Mouse (Mus musculus) thymus, postnatal 10 days (tissue): ENCODE results near the gene Eno1.
A peak's percentile ranks its signal among the peaks of the same experiment; 100 is the strongest.

Experiments used
- DNase-seq, 2 experiments: peaks; one replicate each; pipeline ENCODE4 v3.0.0; 2021; ENCODE audit warnings: low spot score in 2 of 2

The Eno1 gene

DNA sequence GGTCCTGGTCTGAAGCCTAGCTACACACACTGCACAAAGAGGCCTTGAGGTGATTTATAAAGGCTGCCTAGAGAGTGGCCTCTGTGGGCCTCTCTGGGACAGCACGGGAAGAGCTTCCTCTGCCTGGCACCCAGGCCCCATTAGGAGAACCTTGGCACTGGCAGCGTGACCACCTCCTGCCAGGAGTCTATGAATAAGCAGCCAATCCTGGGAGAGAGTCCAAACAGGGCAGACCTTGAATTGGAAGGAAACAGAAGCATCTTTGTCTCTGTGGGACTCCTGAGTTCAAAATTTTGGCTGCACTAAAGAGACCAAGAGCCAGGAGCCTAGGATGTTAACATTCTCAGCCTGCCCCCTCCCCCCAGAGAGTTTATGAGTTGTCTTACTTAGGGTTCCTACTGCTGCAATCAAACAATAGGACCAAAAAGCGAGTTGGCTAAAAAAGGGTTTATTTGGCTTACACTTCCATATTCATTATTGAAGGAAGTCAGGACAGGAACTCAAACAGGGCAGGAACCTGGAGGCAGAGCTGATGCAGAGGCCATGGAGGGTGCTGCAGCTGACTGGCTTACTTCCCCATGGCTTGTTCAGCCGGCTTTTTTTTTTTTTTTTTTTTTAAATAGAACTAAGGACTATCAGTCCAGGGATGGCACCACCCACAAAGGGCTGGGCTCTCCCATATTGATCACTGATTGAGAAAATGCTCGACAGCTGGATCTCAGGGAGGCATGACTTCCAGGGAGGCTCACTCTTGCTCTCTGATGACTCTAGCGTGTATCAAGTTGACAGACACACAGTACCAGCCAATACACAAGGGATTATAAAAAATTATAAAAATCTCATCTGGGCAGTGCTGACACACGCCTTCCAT, 9.5 kb upstream of the Eno1 start:
- DNase-seq, result no peak

- DNase-seq, result no peak
Observed at GRCm38 (mm10) chr4:150228581-150229348, 7.8 kb upstream of the Eno1 start.

DNA sequence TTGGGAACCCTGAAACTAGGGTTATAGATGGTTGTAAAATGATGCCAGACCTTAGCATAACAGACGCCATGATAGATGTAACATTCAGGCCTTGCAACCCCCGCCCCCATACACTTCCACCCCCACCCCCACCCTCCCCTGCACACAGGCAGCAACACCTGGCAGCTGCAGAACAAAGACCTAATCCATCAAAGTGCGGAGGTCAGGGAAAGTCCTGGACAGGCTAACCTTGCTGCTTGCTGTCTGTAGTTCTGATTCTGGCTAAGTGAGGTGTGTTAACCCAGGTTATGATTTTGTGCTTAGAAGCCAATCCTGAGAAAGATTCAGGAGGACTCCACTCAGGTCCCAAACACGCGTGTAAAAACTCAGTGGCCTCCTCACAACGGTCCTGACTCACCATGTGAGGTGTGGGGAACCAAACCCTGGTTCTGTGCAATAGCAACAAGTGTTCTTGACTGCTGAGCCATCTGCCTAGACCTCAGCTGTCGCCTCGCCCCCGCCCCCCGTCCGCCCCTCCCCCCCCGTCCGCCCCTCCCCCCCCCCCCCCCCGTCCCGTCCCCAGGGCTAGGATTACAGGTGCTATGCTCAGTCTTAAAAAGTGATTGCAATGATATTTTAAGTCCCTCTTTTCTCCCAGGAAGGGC, 6.7 kb upstream of the Eno1 start:
- no peak for DNase-seq

GRCm38 (mm10) chr4:150230460-150231407, 5.8 kb upstream of the Eno1 start:
- no peak for DNase-seq

DNA sequence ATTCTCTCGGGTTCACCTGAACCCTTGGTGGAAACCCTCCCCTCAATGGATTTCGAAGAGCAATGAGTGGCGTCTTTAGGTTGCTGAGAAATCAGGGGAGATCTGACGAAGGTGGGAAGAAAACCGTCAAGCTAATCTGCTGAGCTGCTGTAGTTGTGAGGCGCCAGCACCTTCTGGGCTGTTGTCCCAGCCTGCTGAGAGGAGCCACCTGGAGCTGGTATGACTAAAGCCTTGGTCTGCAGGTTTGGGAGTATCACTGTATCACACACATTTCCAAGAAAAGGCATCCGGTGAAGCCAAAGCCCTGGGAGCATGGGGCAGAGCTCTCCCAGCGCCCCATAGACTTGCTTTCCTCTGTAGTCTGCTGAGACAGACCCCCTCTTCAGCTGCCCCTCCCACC, 4.7 kb upstream of the Eno1 start:
- no peak for DNase-seq

DNA sequence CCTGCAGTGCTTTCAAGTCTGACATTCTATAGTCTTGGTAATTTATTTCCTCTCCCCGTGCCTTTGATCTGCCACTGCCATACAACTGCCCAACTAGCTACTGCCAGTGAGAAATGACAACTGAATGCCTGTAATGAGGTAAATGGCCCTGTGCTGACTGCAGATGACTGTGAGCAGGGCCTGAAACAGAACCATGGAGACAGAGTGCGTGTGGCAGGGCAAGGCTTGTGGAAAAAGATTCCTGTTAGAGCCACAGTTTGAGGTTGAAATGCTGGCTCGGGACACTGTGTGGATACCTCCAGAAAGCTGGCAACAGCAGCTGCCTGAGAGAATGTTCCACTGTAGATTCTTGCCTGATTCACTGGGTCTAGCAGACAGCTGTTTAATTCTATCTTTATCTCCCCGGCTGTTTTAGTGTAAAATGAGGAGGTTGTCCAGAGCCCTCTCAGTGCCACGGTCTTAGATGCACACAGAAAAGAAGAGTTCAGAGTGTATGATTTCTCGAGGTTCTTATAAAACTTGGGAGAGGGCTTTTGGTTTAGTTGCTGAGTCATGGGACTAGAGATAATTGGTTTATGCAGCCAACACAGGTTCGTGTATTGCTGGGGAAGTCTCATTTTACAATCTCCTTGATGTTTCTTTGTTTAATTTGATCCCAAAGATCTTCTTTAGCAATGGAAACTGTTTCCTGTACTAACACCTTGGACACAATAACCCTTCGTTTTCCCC, 1.8 kb upstream of the Eno1 start:
- no peak for DNase-seq

GRCm38 (mm10) chr4:150235585-150235984, 936 bp upstream of the Eno1 start:
- no peak for DNase-seq

- DNase-seq, result no peak
Observed at GRCm38 (mm10) chr4:150236031-150236430, 490 bp upstream of the Eno1 start.

DNA sequence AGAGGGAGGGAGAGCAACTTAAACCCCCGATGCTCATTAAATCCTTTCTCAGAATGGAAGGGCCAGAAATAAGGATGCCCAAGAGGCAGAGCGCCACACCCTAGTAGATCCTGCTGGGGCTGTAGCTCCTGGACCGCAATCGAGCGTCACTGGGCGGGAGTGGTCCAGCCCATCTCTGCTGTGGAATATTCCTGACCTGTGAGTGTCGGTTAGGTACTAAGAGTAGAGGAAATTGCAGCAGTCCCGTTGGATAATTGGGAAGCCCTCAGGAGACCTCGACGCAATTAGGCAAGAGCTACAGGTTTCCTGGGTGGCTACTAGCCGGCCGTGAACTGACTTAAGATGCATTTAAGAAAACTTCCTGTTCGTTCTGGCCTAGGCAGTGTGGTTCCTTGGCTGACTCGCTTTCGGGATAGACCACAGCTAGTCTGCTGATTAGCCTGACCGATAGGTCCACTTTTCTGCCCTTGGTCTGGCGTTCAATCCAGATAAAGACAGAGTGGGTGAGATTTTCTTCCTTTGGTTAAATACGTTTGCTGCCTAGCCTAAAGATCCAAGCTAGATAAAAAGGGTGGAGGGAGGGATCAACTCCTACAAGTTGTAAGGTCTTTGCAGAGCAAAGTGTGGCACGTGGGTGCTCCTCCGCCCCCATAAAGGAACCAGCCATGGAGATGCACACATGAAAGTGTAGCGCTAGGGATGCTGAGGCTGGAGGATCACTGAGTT, 1.3 kb downstream of the Eno1 start:
- peak in 1 of 2 experiments; percentile 17 for DNase-seq

DNA sequence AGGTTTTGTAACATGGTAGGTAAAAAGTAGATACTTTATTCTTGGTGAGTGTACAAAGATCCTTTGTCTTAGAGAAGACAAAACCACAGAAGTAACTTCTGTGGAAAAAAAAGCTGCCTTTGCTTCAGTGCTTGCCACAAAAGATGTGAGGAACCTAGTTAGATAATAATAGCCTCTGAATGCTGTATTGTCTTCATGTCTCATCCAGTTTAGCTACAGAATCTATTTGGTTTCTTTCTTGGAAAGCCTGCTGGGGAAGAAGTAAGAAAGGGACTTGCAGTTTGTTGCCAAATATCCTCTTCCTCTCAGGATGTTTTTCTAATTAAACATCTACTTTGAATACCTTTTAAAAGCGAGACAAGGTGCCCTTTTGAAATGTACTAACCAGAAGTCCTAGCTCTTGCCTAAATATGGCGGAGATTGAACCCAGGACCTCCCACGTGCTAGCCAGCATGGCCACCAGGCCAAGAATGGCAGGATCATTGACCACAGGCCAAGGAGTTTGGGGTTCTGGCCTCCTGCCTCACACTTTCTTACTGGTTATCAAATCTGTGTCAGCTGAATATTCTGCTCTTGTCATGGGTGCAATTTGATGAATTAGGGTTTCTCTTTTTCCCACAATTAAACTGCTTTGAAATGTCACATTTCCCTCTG, 2.0 kb downstream of the Eno1 start:
- DNase-seq, result no peak

GRCm38 (mm10) chr4:150239087-150239480, 2.6 kb downstream of the Eno1 start:
- no peak for DNase-seq

GRCm38 (mm10) chr4:150239503-150239902, 3.0 kb downstream of the Eno1 start:
- DNase-seq, result peak in 1 of 2 experiments; percentile 31

DNA sequence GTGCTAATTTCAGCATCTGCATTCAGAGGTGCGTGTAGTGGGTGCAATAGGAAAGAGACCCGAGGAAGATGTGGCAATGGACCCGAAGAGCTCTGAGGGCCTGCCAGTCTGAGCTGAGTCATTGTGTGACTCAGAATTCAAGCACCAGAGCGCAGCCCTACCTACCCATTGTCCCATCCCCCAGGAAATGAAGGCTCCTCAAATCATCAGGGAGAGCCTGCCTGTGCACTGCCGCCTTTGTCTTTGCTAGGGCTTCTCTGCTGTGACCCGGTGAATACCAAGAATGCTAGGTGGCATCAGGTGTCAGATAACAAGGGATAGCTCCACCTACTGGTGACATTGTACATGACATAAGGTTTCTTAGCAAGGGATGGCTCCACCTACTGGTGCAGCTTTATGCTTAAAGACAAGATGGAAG, 3.4 kb downstream of the Eno1 start:
- DNase-seq, result peak; percentile 75 to 93

DNA sequence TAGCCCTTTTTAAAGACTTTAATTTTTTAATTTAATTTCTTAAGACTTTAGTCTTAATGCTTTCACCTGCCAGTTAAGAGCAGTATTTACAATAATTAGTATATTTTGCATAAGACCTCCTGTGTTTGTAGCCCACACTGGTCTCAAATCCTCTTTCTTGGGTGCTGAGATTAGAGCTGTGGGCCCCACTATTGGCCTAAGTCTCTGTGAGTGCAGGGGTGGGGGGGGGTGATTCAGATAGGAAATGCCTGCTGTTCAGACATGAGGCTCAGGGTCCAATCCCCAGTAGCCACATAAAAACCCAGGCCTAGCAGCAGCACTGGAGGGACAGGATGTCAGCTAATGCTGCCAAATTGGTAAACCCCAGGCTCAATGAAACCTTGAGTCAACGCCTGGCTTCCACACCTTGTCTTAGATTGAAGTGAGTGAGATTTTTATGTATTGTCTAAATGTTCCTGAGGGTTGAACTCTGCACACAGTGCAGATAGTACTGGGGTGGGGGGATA, 3.9 kb downstream of the Eno1 start:
- no peak for DNase-seq

GRCm38 (mm10) chr4:150241708-150242107, 5.2 kb downstream of the Eno1 start:
- DNase-seq, result no peak

DNA sequence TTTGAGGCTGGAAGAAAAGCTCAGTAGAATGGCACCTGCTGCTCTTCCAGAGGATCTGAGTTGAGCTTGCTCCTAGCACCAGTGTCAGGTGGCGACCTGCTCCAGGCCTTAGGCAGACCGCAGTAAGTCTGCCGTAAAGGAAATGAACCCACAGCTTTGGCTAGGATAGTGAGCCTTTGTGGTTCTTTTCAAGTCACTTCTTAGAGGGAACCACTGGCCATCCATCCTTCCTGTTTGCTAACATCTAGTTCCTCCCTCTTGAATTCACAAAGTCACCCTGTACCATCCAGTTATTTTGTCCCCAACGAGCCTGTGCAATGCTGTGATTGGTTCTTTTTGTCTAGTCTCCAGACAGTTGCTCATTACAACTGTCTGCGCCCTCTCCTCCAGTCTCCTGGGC, 6.2 kb downstream of the Eno1 start:
- DNase-seq, result no peak

- no peak for DNase-seq
Observed at GRCm38 (mm10) chr4:150245876-150246275, 9.4 kb downstream of the Eno1 start.

DNA sequence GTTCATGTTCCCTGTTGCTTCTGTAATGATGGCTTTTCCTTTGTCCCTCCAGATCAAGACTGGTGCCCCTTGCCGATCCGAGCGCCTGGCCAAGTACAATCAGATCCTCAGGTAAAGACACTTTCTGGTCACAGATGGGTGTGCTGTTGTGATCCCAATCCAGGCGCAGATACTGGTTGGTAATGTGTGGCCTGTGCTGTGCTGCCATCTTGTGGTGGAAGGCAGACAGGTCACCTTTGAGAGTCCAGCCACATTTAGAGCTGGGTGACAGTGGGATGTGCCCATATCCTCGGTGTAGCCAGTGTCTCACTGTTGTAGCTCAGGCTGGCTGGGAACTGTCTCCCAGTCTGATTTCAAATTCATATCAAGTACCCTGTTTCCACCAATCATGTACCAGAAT, 11.5 kb downstream of the Eno1 start:
- DNase-seq, result peak in 1 of 2 experiments; percentile 63

GRCm38 (mm10) chr4:150248917-150249316, 12.4 kb downstream of the Eno1 start:
- DNase-seq, result no peak
